Mouse (Mus musculus): ENCODE results near the gene Gm39653. TPM values are rescaled to one million over a fixed set of nuclear protein-coding genes. Genes with fewer than 3 reads are reported as not detected.

Gm39653 gene
- polyA plus RNA-seq, 1 experiment, result 0.40 TPM

DNA sequence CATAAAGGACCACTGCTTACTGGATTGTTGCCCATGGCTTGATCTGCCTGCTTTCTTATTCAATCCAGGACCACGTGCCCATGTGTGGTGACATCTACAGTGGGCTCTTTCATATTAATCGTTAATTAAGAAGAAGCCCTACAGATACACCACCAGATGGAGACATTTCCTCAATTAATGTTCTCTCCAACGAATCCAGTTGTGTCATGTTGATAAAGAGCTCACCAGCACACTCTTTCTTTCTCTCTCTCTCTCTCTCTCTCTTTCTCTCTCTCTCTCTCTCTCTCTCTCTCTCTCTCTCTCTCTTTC lies 53.0 kb downstream of the Gm39653 start:
- no peaks in the 10 kb centered on the region for H3K4me1 ChIP-seq (ENCODE audit: control insufficient read depth, insufficient read depth, low read length)
- H3K27ac ChIP-seq (ENCODE audit: insufficient read depth, low read length), result no peak overlapping the region
- TF ChIP-seq CTCF (IDR thresholded peaks at IDR 0.05; ENCODE audit: extremely low read depth, insufficient read depth, low read length), result 0 out of 2 replicates have a peak, but pooled peaks have one; percentile 13
- no peak for TF ChIP-seq POLR2A (IDR thresholded peaks at IDR 0.05; ENCODE audit: extremely low read depth, insufficient read depth, low read length)
- peak overlapping the region; percentile 16 for H3K4me3 ChIP-seq (ENCODE audit: insufficient read depth, low read length)

Other genes starting within 250 kb of the Gm39653 start
- 84.2 and 84.7 TPM in 2 replicates for gene Adam23, start 170.1 kb upstream of the Gm39653 start, polyA plus RNA-seq (2012; rRNA removed)
- 0.02 and 0.13 TPM in 2 replicates for gene Dytn, start 71.0 kb downstream of the Gm39653 start, polyA plus RNA-seq (2012; rRNA removed)
- gene Mdh1b, start 114.3 kb downstream of the Gm39653 start, polyA plus RNA-seq (2012; rRNA removed), result 0.85 and 1.4 TPM in 2 replicates
- gene Fastkd2, start 114.6 kb downstream of the Gm39653 start, polyA plus RNA-seq (2012; rRNA removed), result 27.5 and 28.1 TPM in 2 replicates
- 0.15 and 0.26 TPM in 2 replicates for gene 4933402D24Rik, start 153.3 kb downstream of the Gm39653 start, polyA plus RNA-seq (2012; rRNA removed)

All from cortical plate, adult 2 months (tissue).